Mouse (Mus musculus) myocyte (in vitro differentiated cells): ENCODE results near the gene Bean1.

Experiments used
- CEBPB ChIP-seq: IDR thresholded peaks from 2 replicates; pipeline ENCODE4 v1.6.1; 2011; ENCODE audit warnings: mild to moderate bottlenecking, moderate library complexity; ENCODE audit not compliant: poor library complexity, insufficient read depth, severe bottlenecking
- E2F4 ChIP-seq: IDR thresholded peaks from one replicate; pipeline ENCODE4 v1.6.1; 2011; ENCODE audit warnings: mild to moderate bottlenecking, control low read depth, moderate library complexity; ENCODE audit not compliant: insufficient read depth
- MAX ChIP-seq: IDR thresholded peaks from one replicate; pipeline ENCODE4 v1.6.1; 2011; ENCODE audit warnings: low read depth, mild to moderate bottlenecking, control low read depth
- MYOD1 ChIP-seq, 3 experiments: IDR thresholded peaks; one replicate each; pipeline ENCODE4 v1.6.1; 2011; ENCODE audit warnings: control low read depth in 2 of 3, low read depth in 2 of 3, mild to moderate bottlenecking in 2 of 3, moderate library complexity in 1 of 3; ENCODE audit not compliant: insufficient read length in 2 of 3, control insufficient read depth in 1 of 3
- MYOG ChIP-seq, 3 experiments: IDR thresholded peaks; one replicate each; pipeline ENCODE4 v1.6.1; 2011; ENCODE audit warnings: control low read depth in 2 of 3, low read depth in 2 of 3, mild to moderate bottlenecking in 2 of 3; ENCODE audit not compliant: insufficient read length in 2 of 3, control insufficient read depth in 1 of 3, insufficient read depth in 1 of 3
- POLR2A ChIP-seq: IDR thresholded peaks from one replicate; pipeline ENCODE4 v1.6.1; 2011; ENCODE audit warnings: low read depth, mild to moderate bottlenecking, control low read depth, moderate library complexity; ENCODE audit not compliant: insufficient read length
- POLR2AphosphoS2 ChIP-seq: IDR thresholded peaks from one replicate; pipeline ENCODE4 v1.6.1; 2011; ENCODE audit warnings: low read depth, control low read depth; ENCODE audit not compliant: insufficient read length
- REST ChIP-seq: IDR thresholded peaks from one replicate; pipeline ENCODE4 v1.6.1; 2011; ENCODE audit warnings: mild to moderate bottlenecking, control low read depth, moderate library complexity; ENCODE audit not compliant: insufficient read depth, insufficient read length
- TCF12 ChIP-seq: IDR thresholded peaks from one replicate; pipeline ENCODE4 v1.6.1; 2011; ENCODE audit warnings: mild to moderate bottlenecking, control low read depth; ENCODE audit not compliant: poor library complexity, insufficient read depth, severe bottlenecking
- TCF3 ChIP-seq: IDR thresholded peaks from one replicate; pipeline ENCODE4 v1.6.1; 2011; ENCODE audit warnings: low read depth, control low read depth; ENCODE audit not compliant: insufficient read length
- USF1 ChIP-seq: IDR thresholded peaks from one replicate; pipeline ENCODE4 v1.6.1; 2011; ENCODE audit warnings: low read depth, mild to moderate bottlenecking, control low read depth, moderate library complexity

DNA sequence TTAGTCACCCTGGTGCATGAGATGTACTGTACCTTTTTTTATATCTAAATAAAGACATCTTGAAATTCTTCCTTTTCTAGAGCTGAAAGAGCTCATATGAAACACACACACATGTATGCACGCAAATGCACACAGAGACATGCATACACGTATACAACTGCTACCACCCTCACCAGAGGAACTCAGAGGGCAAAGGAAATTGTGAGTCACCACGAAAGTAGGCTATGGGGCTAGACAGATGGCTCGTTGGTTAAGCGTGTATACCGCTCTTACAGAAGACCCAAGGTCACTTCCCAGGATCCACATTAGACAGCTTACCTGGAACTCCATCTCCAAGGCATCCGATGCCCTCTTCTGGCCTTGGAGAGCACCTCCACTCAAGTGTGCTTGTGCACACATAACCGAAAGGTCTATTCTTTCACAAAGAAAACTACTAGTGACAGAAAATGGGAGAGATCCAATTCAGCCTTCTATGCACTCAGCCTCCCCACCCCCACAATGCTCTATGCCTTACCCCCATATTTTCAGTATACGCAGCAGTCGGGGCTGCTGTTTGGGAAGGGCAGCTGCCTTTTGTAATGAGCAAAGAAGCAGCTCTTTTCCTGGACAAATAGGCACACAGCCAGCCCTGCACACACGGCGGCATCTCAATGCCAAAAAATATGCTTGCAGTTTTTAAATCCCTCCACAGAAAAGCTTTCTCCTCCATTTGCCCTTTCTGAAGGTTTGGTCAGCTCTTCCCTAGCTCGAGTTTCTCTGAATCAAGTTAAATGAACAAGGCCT, 25.6 kb upstream of the Bean1 start:
- TF ChIP-seq MAX, result no peak
- no peak for TF ChIP-seq POLR2A
- no peak for TF ChIP-seq USF1
- no peak for TF ChIP-seq TCF12
- TF ChIP-seq TCF3, result no peak
- no peak for TF ChIP-seq MYOD1 (IDR thresholded peaks at IDR 0.05; ENCODE audit: control insufficient read depth in 1 of 3, insufficient read length in 2 of 3, low read depth in 2 of 3)
- no peak for TF ChIP-seq E2F4
- TF ChIP-seq POLR2AphosphoS2, result no peak
- no peak for TF ChIP-seq MYOG (IDR thresholded peaks at IDR 0.05; ENCODE audit: control insufficient read depth in 1 of 3, insufficient read depth in 1 of 3, insufficient read length in 2 of 3, low read depth in 2 of 3)
- no peak for TF ChIP-seq CEBPB
- TF ChIP-seq REST, result no peak
